Mouse (Mus musculus) forebrain, embryonic 15.5 days (tissue): ENCODE data around the gene Csf3. TPM values are rescaled to one million over a fixed set of nuclear protein-coding genes. Genes with fewer than 3 reads are reported as not detected.

Experiments
- ATAC-seq: fragments of 200-750 bp; cut with Nextera tagmentation; replicated peaks from 2 replicates; pipeline ENCODE4 v1.8.0; 2017; ENCODE audit warnings: mild to moderate bottlenecking, moderate TSS enrichment, moderate library complexity
- H3K27ac ChIP-seq: fragments of 300-500 bp; sonication (generic); replicated peaks from 2 replicates; pipeline ENCODE4 v1.5.1; 2015; ENCODE audit warnings: mild to moderate bottlenecking, inconsistent platforms
- H3K27me3 ChIP-seq: fragments of 300-500 bp; sonication (generic); 2 replicates; pipeline ENCODE4 v1.6.1; 2015; ENCODE audit warnings: inconsistent platforms
- H3K36me3 ChIP-seq: fragments of 300-500 bp; sonication (generic); 2 replicates; pipeline ENCODE4 v1.6.1; 2015; ENCODE audit warnings: mild to moderate bottlenecking, inconsistent platforms
- H3K4me1 ChIP-seq: fragments of 300-500 bp; sonication (generic); 2 replicates; pipeline ENCODE4 v1.6.1; 2015; ENCODE audit warnings: inconsistent platforms
- H3K4me2 ChIP-seq: fragments of 300-500 bp; sonication (generic); replicated peaks from 2 replicates; pipeline ENCODE4 v1.6.1; 2015; ENCODE audit warnings: mild to moderate bottlenecking, inconsistent platforms
- H3K4me3 ChIP-seq: fragments of 300-500 bp; sonication (generic); 2 replicates; pipeline ENCODE4 v1.5.1; 2015; ENCODE audit warnings: mild to moderate bottlenecking, inconsistent platforms
- H3K9ac ChIP-seq: fragments of 300-500 bp; sonication (generic); replicated peaks from 2 replicates; pipeline ENCODE4 v1.6.1; 2015; ENCODE audit warnings: mild to moderate bottlenecking, inconsistent platforms
- H3K9me3 ChIP-seq: fragments of 300-500 bp; sonication (generic); 2 replicates; pipeline ENCODE4 v1.6.1; 2016; ENCODE audit warnings: inconsistent platforms
- WGBS: fragments of 180-500 bp; shearing (Covaris S2); methylation state at CpG from one replicate; pipeline ENCODE4 v1.1.7; 2015; ENCODE audit warnings: mixed read lengths; 5-methylcytosine and 5-hydroxymethylcytosine counted together
- polyA plus RNA-seq: library from polyadenylated mRNA; unstranded; fragments of >200 nt; fragmentation: Nextera tagmentation; extraction: Ambion mirVana; gene quantifications from 2 replicates; pipeline ENCODE4 v1.2.1, GENCODE M21; 2015

Csf3 gene
- polyA plus RNA-seq, 1 experiment from 2014 or later = not detected

- Histone ChIP-seq H3K4me3 (peak overlapping the region; percentile 28), H3K36me3 (no peaks in the 10 kb centered on the region), H3K27me3 (no peaks in the 10 kb centered on the region), H3K27ac (peak overlapping the region; percentile 96), H3K9ac (peak overlapping the region; percentile 48), H3K9me3 (no peaks in the 10 kb centered on the region), H3K4me1 (peaks cover 83% of the 10 kb centered on the region), H3K4me2 (peak overlapping the region; percentile 65)
- ATAC-seq = no peak
- 47% methylated on average over 12 of the region's 12 CpGs for WGBS
These were observed 45.1 kb downstream of the Csf3 start for GRCm38 (mm10) chr11:98745932-98746853.

GRCm38 (mm10) chr11:98746855-98747693, 46.0 kb downstream of the Csf3 start:
- peak; percentile 78 for ATAC-seq
- Histone ChIP-seq H3K36me3 (no peaks in the 10 kb centered on the region), H3K27me3 (no peaks in the 10 kb centered on the region), H3K4me2 (peak overlapping the region; percentile 65), H3K27ac (peak overlapping the region; percentile 96), H3K9ac (peak overlapping the region; percentile 48), H3K4me1 (peaks cover 90% of the 10 kb centered on the region), H3K9me3 (no peaks in the 10 kb centered on the region), H3K4me3 (peak overlapping the region; percentile 28)
- 6% methylated on average over 19 of the region's 19 CpGs for WGBS

DNA sequence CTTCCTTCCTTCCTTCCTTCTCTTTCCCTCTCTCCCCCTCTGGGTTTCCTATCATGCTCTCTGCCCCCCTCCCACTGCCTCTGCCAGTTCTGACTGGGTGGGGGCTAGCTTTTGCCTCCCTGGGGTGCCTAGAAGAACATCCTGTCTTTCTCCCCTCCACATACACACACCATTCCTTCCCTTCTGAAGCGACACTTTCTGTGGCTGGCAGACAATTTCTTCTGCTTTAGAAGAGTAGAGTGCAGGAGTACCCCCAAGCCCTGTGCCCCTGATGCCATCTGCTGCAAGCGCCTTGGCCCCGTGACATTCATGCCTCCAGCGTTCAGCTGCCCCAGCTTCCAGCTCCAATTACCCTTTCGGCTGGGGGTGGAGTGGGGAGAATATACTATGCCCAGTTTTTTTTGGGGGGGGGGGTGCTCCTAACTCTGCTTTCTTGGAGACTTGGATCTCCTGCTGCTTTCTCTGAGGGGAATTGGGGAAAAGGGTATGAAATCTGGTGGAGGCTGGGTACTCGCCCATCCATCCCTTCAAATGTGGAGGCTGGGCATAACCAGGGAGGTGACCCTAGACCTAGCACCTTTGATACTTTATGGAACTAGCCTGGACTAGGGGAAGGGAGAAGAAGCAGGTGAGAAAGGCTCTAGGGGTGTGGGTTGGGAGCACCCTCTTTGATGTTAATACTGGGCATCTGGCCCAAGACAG, 46.9 kb downstream of the Csf3 start:
- Histone ChIP-seq H3K9me3 (no peaks in the 10 kb centered on the region), H3K4me3 (peak overlapping the region; percentile 23), H3K27ac (peak overlapping the region; percentile 96), H3K4me2 (peak overlapping the region; percentile 48), H3K36me3 (no peaks in the 10 kb centered on the region), H3K4me1 (peaks cover 97% of the 10 kb centered on the region), H3K27me3 (no peaks in the 10 kb centered on the region), H3K9ac (peak overlapping the region; percentile 51)
- ATAC-seq = peak; percentile 30
- WGBS = 11% methylated on average over 6 of the region's 6 CpGs

DNA sequence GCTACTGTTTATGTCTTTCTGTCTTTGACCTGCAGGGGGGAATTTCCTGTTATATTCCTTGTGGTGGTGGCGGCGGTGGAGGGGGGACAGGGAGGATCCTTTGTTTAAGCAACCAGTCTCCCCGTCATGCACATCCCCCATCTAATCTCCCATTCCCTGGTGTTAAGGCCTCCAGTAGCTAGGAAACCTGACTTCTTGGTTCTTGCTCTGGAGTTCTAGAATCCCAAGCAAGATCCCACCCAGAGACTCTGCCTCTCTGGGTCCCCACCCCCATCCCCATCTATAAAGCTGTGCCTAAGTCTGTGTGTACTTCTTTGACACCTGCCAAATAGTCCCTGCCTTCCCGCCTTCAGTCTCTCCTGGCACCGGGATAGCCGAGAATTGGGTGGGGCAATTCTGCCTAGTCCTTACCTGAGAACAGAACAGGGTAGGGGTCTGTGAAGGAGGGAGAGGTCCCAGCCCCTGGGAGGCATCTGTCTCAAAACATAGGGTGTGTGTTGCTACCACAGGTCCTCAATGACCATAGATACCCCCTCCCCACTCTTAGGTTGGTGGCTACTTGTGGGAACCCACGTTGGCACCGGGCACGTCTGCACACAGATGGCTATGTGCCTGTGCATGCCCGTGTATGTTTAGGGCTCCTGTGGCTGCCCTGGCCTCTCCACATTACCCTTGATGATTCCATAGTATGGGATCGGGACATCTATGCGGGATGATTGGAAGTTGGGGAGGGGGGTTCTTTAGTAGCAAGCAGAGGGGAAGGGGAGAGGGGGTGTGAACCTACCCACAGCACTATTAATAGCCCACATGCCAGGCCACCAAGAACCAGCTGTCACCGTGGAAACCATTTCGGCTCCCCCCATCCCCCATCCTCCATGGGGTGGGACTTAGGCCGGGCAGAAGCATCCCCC, 47.7 kb downstream of the Csf3 start:
- peak overlapping the region; percentile 23 for H3K4me3 ChIP-seq
- H3K9me3 ChIP-seq = no peaks in the 10 kb centered on the region
- H3K27me3 ChIP-seq = no peaks in the 10 kb centered on the region
- WGBS = 10% methylated on average over 15 of the region's 15 CpGs
- peak; percentile 24; the same call in 1 of the 2 replicates for ATAC-seq
- peaks cover 98% of the 10 kb centered on the region for H3K4me1 ChIP-seq
- H3K9ac ChIP-seq = peak overlapping the region; percentile 51
- peaks cover 7% of the 10 kb centered on the region for H3K36me3 ChIP-seq
- H3K27ac ChIP-seq = peak overlapping the region; percentile 96
- peak overlapping the region; percentile 48 for H3K4me2 ChIP-seq

DNA sequence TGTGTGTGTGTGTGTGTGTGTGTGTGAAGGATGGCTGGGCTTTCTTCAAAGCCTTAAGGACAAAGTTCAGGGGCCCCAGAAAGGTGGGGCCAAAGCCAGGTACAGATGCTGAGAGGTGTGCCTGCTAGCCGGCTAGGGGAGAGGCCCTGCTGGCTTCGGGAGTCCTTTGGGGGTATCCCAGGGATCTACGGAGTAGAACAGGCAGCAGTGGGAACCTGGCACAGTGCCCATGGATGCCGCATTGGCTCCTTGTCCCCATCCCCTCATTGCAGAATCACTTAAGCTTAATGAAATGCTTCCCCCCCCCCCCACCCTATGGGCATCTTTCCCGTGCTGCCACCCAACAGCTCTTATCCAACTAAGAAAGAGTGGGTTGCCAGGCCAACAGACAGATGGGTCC, 48.7 kb downstream of the Csf3 start:
- Histone ChIP-seq H3K27ac (peak overlapping the region; percentile 96), H3K4me3 (peak overlapping the region; percentile 23), H3K36me3 (peaks cover 12% of the 10 kb centered on the region), H3K9ac (peak overlapping the region; percentile 51), H3K4me2 (peak overlapping the region; percentile 48), H3K9me3 (no peaks in the 10 kb centered on the region), H3K27me3 (no peaks in the 10 kb centered on the region), H3K4me1 (peaks cover 97% of the 10 kb centered on the region)
- 2% methylated on average over 5 of the region's 5 CpGs for WGBS
- ATAC-seq = peak; percentile 33; the same call in 1 of the 2 replicates

- 12% methylated on average over 17 of the region's 17 CpGs for WGBS
- Histone ChIP-seq H3K27me3 (no peaks in the 10 kb centered on the region), H3K4me1 (peaks cover 91% of the 10 kb centered on the region), H3K9me3 (no peaks in the 10 kb centered on the region), H3K27ac (peak overlapping the region; percentile 96), H3K4me2 (peak overlapping the region; percentile 48), H3K36me3 (peaks cover 12% of the 10 kb centered on the region), H3K4me3 (peak overlapping the region; percentile 23), H3K9ac (peak overlapping the region; percentile 51)
- ATAC-seq = peak; percentile 36
These were observed 49.5 kb downstream of the Csf3 start for GRCm38 (mm10) chr11:98750351-98751201.

- Histone ChIP-seq H3K27ac (peak overlapping the region; percentile 96), H3K9ac (peak overlapping the region; percentile 51), H3K4me2 (peak overlapping the region; percentile 48), H3K4me3 (peak overlapping the region; percentile 23; the same call in 1 of the 2 replicates), H3K4me1 (peaks cover 84% of the 10 kb centered on the region), H3K9me3 (no peaks in the 10 kb centered on the region), H3K27me3 (no peaks in the 10 kb centered on the region), H3K36me3 (peaks cover 17% of the 10 kb centered on the region)
- WGBS = 13% methylated on average over 6 of the region's 6 CpGs
- ATAC-seq = no peak
These were observed 50.2 kb downstream of the Csf3 start for GRCm38 (mm10) chr11:98751221-98751782.

GRCm38 (mm10) chr11:98752562-98753140, 51.6 kb downstream of the Csf3 start:
- Histone ChIP-seq H3K9me3 (no peaks in the 10 kb centered on the region), H3K4me2 (no peak overlapping the region), H3K27me3 (no peaks in the 10 kb centered on the region), H3K36me3 (peaks cover 29% of the 10 kb centered on the region), H3K4me3 (no peak overlapping the region), H3K9ac (0 out of 2 replicates have a peak overlapping the region, but pooled peaks have one; percentile 8), H3K4me1 (peaks cover 72% of the 10 kb centered on the region), H3K27ac (peak overlapping the region; percentile 96; the same call in 1 of the 2 replicates)
- WGBS = 83% methylated on average over 10 of the region's 10 CpGs
- ATAC-seq = no peak
